Mouse (Mus musculus): ENCODE measurements around the gene Ccnt1. TPM values are rescaled to one million over a fixed set of nuclear protein-coding genes. Genes with fewer than 3 reads are reported as not detected.
A peak's percentile ranks its signal among the peaks of the same experiment; 100 is the strongest.

The Ccnt1 gene
- total and polyA plus RNA-seq, 3 experiments, result 19.5 to 63.2 (median 44.0) TPM

GRCm38 (mm10) chr15:98492102-98492501 is 78.6 kb downstream of the Ccnt1 start, which contains the start of gene Olfr279:
Gene Olfr279, plus strand, starts transcription at chr15:98492402.
- Histone ChIP-seq H3K4me1 (ENCODE audit: control insufficient read depth in 1 of 2, insufficient read depth in 2 of 2, low read length in 2 of 2) (0 out of 4 replicates have a peak, but pooled peaks cover 0 to 2% of the 10 kb centered on the region in 2 experiments), H3K9me3 (replicated peaks; ENCODE audit: insufficient read depth, low read length) (no peaks in the 10 kb centered on the region), H3K9ac (ENCODE audit: control insufficient read depth, low read depth, low read length, poor library complexity, severe bottlenecking) (no peak within 1 kb of the TSS), H3K36me3 (ENCODE audit: control insufficient read depth in 1 of 2, insufficient read depth in 2 of 2, low read length in 2 of 2) (no peaks in the 10 kb centered on the region), H3K27ac (ENCODE audit: control insufficient read depth, low read depth, low read length) (no peak within 1 kb of the TSS), H3K4me3 (ENCODE audit: control insufficient read depth in 1 of 2, insufficient read depth in 1 of 2, low read depth in 2 of 2, low read length in 2 of 2) (no peak within 1 kb of the TSS), H3K79me2 (ENCODE audit: control insufficient read depth, insufficient read depth, low read length, poor library complexity) (no peaks in the 10 kb centered on the region), H3K27me3 (ENCODE audit: control insufficient read depth in 1 of 2, insufficient read depth in 2 of 2, low read length in 2 of 2) (peaks cover 7 to 12% of the 10 kb centered on the region in 2 experiments)
- DNase-seq (ENCODE audit: low read depth, low spot score), result no peak
- TF ChIP-seq SIN3A (IDR thresholded peaks at IDR 0.05; ENCODE audit: low read length) (no peak), RAD21 (IDR thresholded peaks at IDR 0.05; ENCODE audit: low read depth, low read length) (no peak), MYB (IDR thresholded peaks at IDR 0.05; ENCODE audit: low read depth, low read length) (no peak), RCOR1 (IDR thresholded peaks at IDR 0.05; ENCODE audit: low read depth, low read length) (no peak), MYC (IDR thresholded peaks at IDR 0.05; ENCODE audit: low read depth, low read length) (no peak)

- Histone ChIP-seq H3K27ac (ENCODE audit: control insufficient read depth, low read depth, low read length) (no peak overlapping the region), H3K9ac (ENCODE audit: control insufficient read depth, low read depth, low read length, poor library complexity, severe bottlenecking) (no peak overlapping the region), H3K9me3 (replicated peaks; ENCODE audit: insufficient read depth, low read length) (no peaks in the 10 kb centered on the region), H3K4me1 (ENCODE audit: control insufficient read depth in 1 of 2, insufficient read depth in 2 of 2, low read length in 2 of 2) (peaks cover 1 to 6% of the 10 kb centered on the region in 2 experiments; a peak in 3 of 4 replicates), H3K27me3 (ENCODE audit: control insufficient read depth in 1 of 2, insufficient read depth in 2 of 2, low read length in 2 of 2) (peaks cover 7 to 12% of the 10 kb centered on the region in 2 experiments), H3K79me2 (ENCODE audit: control insufficient read depth, insufficient read depth, low read length, poor library complexity) (no peaks in the 10 kb centered on the region), H3K4me3 (ENCODE audit: control insufficient read depth in 1 of 2, insufficient read depth in 1 of 2, low read depth in 2 of 2, low read length in 2 of 2) (no peak overlapping the region), H3K36me3 (ENCODE audit: control insufficient read depth in 1 of 2, insufficient read depth in 2 of 2, low read length in 2 of 2) (peaks cover 0 to 3% of the 10 kb centered on the region in 2 experiments; a peak in 2 of 4 replicates)
- DNase-seq (ENCODE audit: low read depth, low spot score), result no peak
- TF ChIP-seq NRF1 (IDR thresholded peaks at IDR 0.05; ENCODE audit: insufficient read depth, low read depth, low read length, poor library complexity, severe bottlenecking) (no peak), EP300 (IDR thresholded peaks at IDR 0.05; ENCODE audit: low read depth in 1 of 2, low read length in 2 of 2) (peak in 1 of 2 experiments; percentile 20; a peak in 1 of 4 replicates), RCOR1 (IDR thresholded peaks at IDR 0.05; ENCODE audit: low read depth, low read length) (peak; percentile 77), GATA1 (IDR thresholded peaks at IDR 0.05; ENCODE audit: low read depth, low read length) (no peak), CHD1 (IDR thresholded peaks at IDR 0.05; ENCODE audit: low read depth, low read length) (no peak), SIN3A (IDR thresholded peaks at IDR 0.05; ENCODE audit: low read length) (no peak)
Observed at GRCm38 (mm10) chr15:98491332-98491731, 79.4 kb downstream of the Ccnt1 start.

Other genes with a start within 250 kb of the Ccnt1 start
- not detected in 2 replicates for gene Olfr284, start 229.9 kb downstream of the Ccnt1 start, total RNA-seq (2012; rRNA removed)
- gene Olfr284, start 229.9 kb downstream of the Ccnt1 start, polyA plus RNA-seq (2012; ENCODE audit: insufficient read depth in 1 of 2, insufficient read length in 2 of 2, low read depth in 1 of 2, low replicate concordance in 2 of 2, missing spikeins in 1 of 2), result not detected
- 0.20 and 0.46 TPM in 2 replicates for gene Olfr283, start 190.0 kb downstream of the Ccnt1 start, total RNA-seq (2012; rRNA removed)
- gene Olfr283, start 190.0 kb downstream of the Ccnt1 start, polyA plus RNA-seq (2012; ENCODE audit: insufficient read depth in 1 of 2, insufficient read length in 2 of 2, low read depth in 1 of 2, low replicate concordance in 2 of 2, missing spikeins in 1 of 2), result under 1 TPM in 1 of 2 experiments, not detected in 1; 0.11 TPM
- not detected in 2 replicates for gene Olfr282, start 139.7 kb downstream of the Ccnt1 start, total RNA-seq (2012; rRNA removed)
- under 1 TPM in 1 of 2 experiments, not detected in 1; 0.18 TPM for gene Olfr282, start 139.7 kb downstream of the Ccnt1 start, polyA plus RNA-seq (2012; ENCODE audit: insufficient read depth in 1 of 2, insufficient read length in 2 of 2, low read depth in 1 of 2, low replicate concordance in 2 of 2, missing spikeins in 1 of 2)
- 0.08 TPM in 1 of 2 replicates, not detected in the other for gene Olfr281, start 118.3 kb downstream of the Ccnt1 start, total RNA-seq (2012; rRNA removed)
- gene Olfr281, start 118.3 kb downstream of the Ccnt1 start, polyA plus RNA-seq (2012; ENCODE audit: insufficient read depth in 1 of 2, insufficient read length in 2 of 2, low read depth in 1 of 2, low replicate concordance in 2 of 2, missing spikeins in 1 of 2), result under 1 TPM in 1 of 2 experiments, not detected in 1; 0.40 TPM
- gene OR5BS1P, start 101.0 kb downstream of the Ccnt1 start, total RNA-seq (2012; rRNA removed), result 0.04 TPM in 1 of 2 replicates, not detected in the other
- gene OR5BS1P, start 101.0 kb downstream of the Ccnt1 start, polyA plus RNA-seq (2012; ENCODE audit: insufficient read depth in 1 of 2, insufficient read length in 2 of 2, low read depth in 1 of 2, low replicate concordance in 2 of 2, missing spikeins in 1 of 2), result not detected
- not detected in 2 replicates for gene Lalba, start 88.2 kb downstream of the Ccnt1 start, total RNA-seq (2012; rRNA removed)
- not detected for gene Lalba, start 88.2 kb downstream of the Ccnt1 start, polyA plus RNA-seq (2012; ENCODE audit: insufficient read depth in 1 of 2, insufficient read length in 2 of 2, low read depth in 1 of 2, low replicate concordance in 2 of 2, missing spikeins in 1 of 2)
- under 0.01 TPM in 1 of 2 replicates, not detected in the other for gene Olfr279, start 78.5 kb downstream of the Ccnt1 start, total RNA-seq (2012; rRNA removed)
- 10 to 100 TPM in 1 of 2 experiments, under 1 TPM in 1; 0.03 to 81.4 TPM for gene Olfr279, start 78.5 kb downstream of the Ccnt1 start, polyA plus RNA-seq (2012; ENCODE audit: insufficient read depth in 1 of 2, insufficient read length in 2 of 2, low read depth in 1 of 2, low replicate concordance in 2 of 2, missing spikeins in 1 of 2)
- gene Kansl2, start 36.7 kb downstream of the Ccnt1 start, total RNA-seq (2012; rRNA removed), result 150 and 157 TPM in 2 replicates
- gene Kansl2, start 36.7 kb downstream of the Ccnt1 start, polyA plus RNA-seq (2012; ENCODE audit: insufficient read depth in 1 of 2, insufficient read length in 2 of 2, low read depth in 1 of 2, low replicate concordance in 2 of 2, missing spikeins in 1 of 2), result 100 to 1,000 TPM in 1 of 2 experiments, not detected in 1; 170 TPM
- 0.50 TPM in 1 of 2 replicates, not detected in the other for gene 4930415O20Rik, start 81 bp upstream of the Ccnt1 start, total RNA-seq (2012; rRNA removed)
- under 1 TPM in 1 of 2 experiments, not detected in 1; 0.31 TPM for gene 4930415O20Rik, start 81 bp upstream of the Ccnt1 start, polyA plus RNA-seq (2012; ENCODE audit: insufficient read depth in 1 of 2, insufficient read length in 2 of 2, low read depth in 1 of 2, low replicate concordance in 2 of 2, missing spikeins in 1 of 2)
- 58.9 and 76.0 TPM in 2 replicates for gene Adcy6, start 39.2 kb upstream of the Ccnt1 start, total RNA-seq (2012; rRNA removed)
- 10 to 100 TPM in 1 of 2 experiments, not detected in 1; 77.3 TPM for gene Adcy6, start 39.2 kb upstream of the Ccnt1 start, polyA plus RNA-seq (2012; ENCODE audit: insufficient read depth in 1 of 2, insufficient read length in 2 of 2, low read depth in 1 of 2, low replicate concordance in 2 of 2, missing spikeins in 1 of 2)
- 1.4 TPM in 2 replicates for gene Cacnb3, start 59.9 kb upstream of the Ccnt1 start, total RNA-seq (2012; rRNA removed)
- gene Cacnb3, start 59.9 kb upstream of the Ccnt1 start, polyA plus RNA-seq (2012; ENCODE audit: insufficient read depth in 1 of 2, insufficient read length in 2 of 2, low read depth in 1 of 2, low replicate concordance in 2 of 2, missing spikeins in 1 of 2), result 1 to 10 TPM in 1 of 2 experiments, not detected in 1; 8.5 TPM
- 193 and 213 TPM in 2 replicates for gene Ddx23, start 92.0 kb upstream of the Ccnt1 start, total RNA-seq (2012; rRNA removed)
- gene Ddx23, start 92.0 kb upstream of the Ccnt1 start, polyA plus RNA-seq (2012; ENCODE audit: insufficient read depth in 1 of 2, insufficient read length in 2 of 2, low read depth in 1 of 2, low replicate concordance in 2 of 2, missing spikeins in 1 of 2), result 100 to 1,000 TPM; 194 to 252 TPM
- 5.8 and 6.0 TPM in 2 replicates for gene Rnd1, start 106.5 kb upstream of the Ccnt1 start, total RNA-seq (2012; rRNA removed)
- gene Rnd1, start 106.5 kb upstream of the Ccnt1 start, polyA plus RNA-seq (2012; ENCODE audit: insufficient read depth in 1 of 2, insufficient read length in 2 of 2, low read depth in 1 of 2, low replicate concordance in 2 of 2, missing spikeins in 1 of 2), result 1 to 10 TPM in 1 of 2 experiments, not detected in 1; 5.5 TPM
- gene Ccdc65, start 137.3 kb upstream of the Ccnt1 start, total RNA-seq (2012; rRNA removed), result not detected in 2 replicates
- under 1 TPM in 1 of 2 experiments, not detected in 1; 0.13 TPM for gene Ccdc65, start 137.3 kb upstream of the Ccnt1 start, polyA plus RNA-seq (2012; ENCODE audit: insufficient read depth in 1 of 2, insufficient read length in 2 of 2, low read depth in 1 of 2, low replicate concordance in 2 of 2, missing spikeins in 1 of 2)
- gene Fkbp11, start 157.3 kb upstream of the Ccnt1 start, total RNA-seq (2012; rRNA removed), result 109 and 160 TPM in 2 replicates
- gene Fkbp11, start 157.3 kb upstream of the Ccnt1 start, polyA plus RNA-seq (2012; ENCODE audit: insufficient read depth in 1 of 2, insufficient read length in 2 of 2, low read depth in 1 of 2, low replicate concordance in 2 of 2, missing spikeins in 1 of 2), result 100 to 1,000 TPM in 1 of 2 experiments, not detected in 1; 118 TPM
- gene Arf3, start 192.3 kb upstream of the Ccnt1 start, total RNA-seq (2012; rRNA removed), result 37.4 and 41.1 TPM in 2 replicates
- 100 to 1,000 TPM; 140 to 239 TPM for gene Arf3, start 192.3 kb upstream of the Ccnt1 start, polyA plus RNA-seq (2012; ENCODE audit: insufficient read depth in 1 of 2, insufficient read length in 2 of 2, low read depth in 1 of 2, low replicate concordance in 2 of 2, missing spikeins in 1 of 2)
- gene Wnt10b, start 207.2 kb upstream of the Ccnt1 start, total RNA-seq (2012; rRNA removed), result 0.13 and 0.23 TPM in 2 replicates
- under 1 TPM in 1 of 2 experiments, not detected in 1; 0.14 TPM for gene Wnt10b, start 207.2 kb upstream of the Ccnt1 start, polyA plus RNA-seq (2012; ENCODE audit: insufficient read depth in 1 of 2, insufficient read length in 2 of 2, low read depth in 1 of 2, low replicate concordance in 2 of 2, missing spikeins in 1 of 2)
- gene Wnt1, start 218.9 kb upstream of the Ccnt1 start, total RNA-seq (2012; rRNA removed), result not detected in 2 replicates
- not detected for gene Wnt1, start 218.9 kb upstream of the Ccnt1 start, polyA plus RNA-seq (2012; ENCODE audit: insufficient read depth in 1 of 2, insufficient read length in 2 of 2, low read depth in 1 of 2, low replicate concordance in 2 of 2, missing spikeins in 1 of 2)
- gene Ddn, start 238.6 kb upstream of the Ccnt1 start, total RNA-seq (2012; rRNA removed), result 2.8 and 4.0 TPM in 2 replicates
- 1 to 10 TPM in 1 of 2 experiments, not detected in 1; 4.2 TPM for gene Ddn, start 238.6 kb upstream of the Ccnt1 start, polyA plus RNA-seq (2012; ENCODE audit: insufficient read depth in 1 of 2, insufficient read length in 2 of 2, low read depth in 1 of 2, low replicate concordance in 2 of 2, missing spikeins in 1 of 2)